Mouse (Mus musculus) ES-E14 (cell line): ENCODE results near the gene Pigu. TPM values are rescaled to one million over a fixed set of nuclear protein-coding genes. Genes with fewer than 3 reads are reported as not detected.

Source experiments
- DNase-seq: peaks from one replicate; pipeline ENCODE4 v3.0.0-alpha.2; 2013; ENCODE audit warnings: low read depth, low spot score
- H3K27ac ChIP-seq: 2 replicates; pipeline ENCODE4 v1.5.1; 2012; ENCODE audit warnings: low read depth, mild to moderate bottlenecking, low read length, moderate library complexity, mixed read lengths; ENCODE audit not compliant: poor library complexity, insufficient read depth, severe bottlenecking
- H3K36me3 ChIP-seq: 2 replicates; pipeline ENCODE4 v1.6.1; 2012; ENCODE audit warnings: mild to moderate bottlenecking, low read length, moderate library complexity, mixed read lengths; ENCODE audit not compliant: control insufficient read depth, poor library complexity, insufficient read depth, severe bottlenecking
- H3K4me1 ChIP-seq, 2 experiments: fragments of 150-350 bp in 1 of 2; sonication (generic) in 1 of 2; 2 replicates each; pipeline ENCODE4 v1.6.1; 2012; ENCODE audit warnings: low read length in 2 of 2, mild to moderate bottlenecking in 1 of 2, mixed read lengths in 1 of 2; ENCODE audit not compliant: control insufficient read depth in 2 of 2, insufficient read depth in 2 of 2, poor library complexity in 1 of 2
- H3K4me3 ChIP-seq, 2 experiments: fragments of 150-350 bp in 1 of 2; sonication (generic) in 1 of 2; 2 replicates each; pipeline ENCODE4 v1.5.1; 2012; ENCODE audit warnings: low read length in 2 of 2, low read depth in 1 of 2, mild to moderate bottlenecking in 1 of 2, mixed read lengths in 1 of 2; ENCODE audit not compliant: insufficient read depth in 1 of 2, poor library complexity in 1 of 2, severe bottlenecking in 1 of 2
- H3K9ac ChIP-seq: 2 replicates; pipeline ENCODE4 v1.6.1; 2012; ENCODE audit warnings: low read depth, mild to moderate bottlenecking, low read length, mixed read lengths; ENCODE audit not compliant: poor library complexity, insufficient read depth, severe bottlenecking
- H3K9me3 ChIP-seq: fragments of 150-350 bp; sonication (generic); 2 replicates; pipeline ENCODE4 v1.6.1; 2012; ENCODE audit warnings: low read depth, mild to moderate bottlenecking, low read length; ENCODE audit not compliant: control insufficient read depth, insufficient read depth
- CHD2 ChIP-seq: IDR thresholded peaks from 2 replicates; pipeline ENCODE4 v1.6.1; 2014; ENCODE audit warnings: mild to moderate bottlenecking, low read depth, low read length, inconsistent platforms
- HCFC1 ChIP-seq: IDR thresholded peaks from 2 replicates; pipeline ENCODE4 v1.6.1; 2012; ENCODE audit warnings: low read length, inconsistent platforms, borderline replicate concordance; ENCODE audit not compliant: insufficient read depth
- MAFK ChIP-seq: IDR thresholded peaks from 2 replicates; pipeline ENCODE4 v1.6.1; 2014; ENCODE audit warnings: mild to moderate bottlenecking, low read depth, low read length, inconsistent platforms; ENCODE audit not compliant: insufficient read depth
- ZC3H11A ChIP-seq: IDR thresholded peaks from 2 replicates; pipeline ENCODE4 v1.6.1; 2012; ENCODE audit warnings: low read depth, mild to moderate bottlenecking, inconsistent platforms, low read length, borderline replicate concordance
- ZNF384 ChIP-seq: IDR thresholded peaks from 2 replicates; pipeline ENCODE4 v1.6.1; 2012; ENCODE audit warnings: low read depth, low read length, inconsistent platforms
- in situ Hi-C, 2 experiments: fragments of 600-800 bp; cut with MboI; formaldehyde crosslinking; loops; one replicate each; pipeline ENCODE4 v1.15.1; 2025; ENCODE audit warnings: low sequenced_read_pairs in 2 of 2, inconsistent platforms in 1 of 2; ENCODE audit not compliant: unreplicated experiment in 2 of 2
- total RNA-seq: library from RNA; depleted of rRNA; stranded (reverse); fragments of 300-350 nt; gene quantifications from 2 replicates; pipeline ENCODE4 v1.2.3, GENCODE M21; 2012

Pigu gene
- total RNA-seq, 1 experiment = 26.3 TPM

GRCm38 (mm10) chr2:155313671-155314070 lies 43.6 kb downstream of the Pigu start:
- Histone ChIP-seq H3K36me3 (peaks cover 2% of the 10 kb centered on the region), H3K27ac (no peak overlapping the region), H3K4me1 (no peaks in the 10 kb centered on the region), H3K9me3 (0 out of 2 replicates have a peak, but pooled peaks cover 3% of the 10 kb centered on the region), H3K9ac (no peak overlapping the region), H3K4me3 (no peak overlapping the region)
- in situ Hi-C loops = no loop called here
- TF ChIP-seq HCFC1 (no peak), ZC3H11A (no peak), ZNF384 (no peak), CHD2 (no peak), MAFK (no peak)
- DNase-seq = no peak

GRCm38 (mm10) chr2:155308936-155309592 lies 48.2 kb downstream of the Pigu start:
- H3K27ac ChIP-seq = no peak overlapping the region
- H3K9me3 ChIP-seq = 0 out of 2 replicates have a peak, but pooled peaks cover 3% of the 10 kb centered on the region
- H3K36me3 ChIP-seq = peaks cover 2% of the 10 kb centered on the region
- no peak overlapping the region for H3K9ac ChIP-seq
- in situ Hi-C loops = no loop called here
- H3K4me1 ChIP-seq = no peaks in the 10 kb centered on the region
- DNase-seq = peak; percentile 22
- H3K4me3 ChIP-seq = no peak overlapping the region
- no peak for TF ChIP-seq HCFC1

GRCm38 (mm10) chr2:155299563-155299962 lies 57.7 kb downstream of the Pigu start:
- no peak overlapping the region for H3K27ac ChIP-seq

GRCm38 (mm10) chr2:155295453-155295852 lies 61.8 kb downstream of the Pigu start:
- H3K27ac ChIP-seq = no peak overlapping the region
- in situ Hi-C loops = no loop called here
- no peaks in the 10 kb centered on the region for H3K4me1 ChIP-seq
- no peak overlapping the region for H3K4me3 ChIP-seq
- H3K9ac ChIP-seq = no peak overlapping the region
- H3K36me3 ChIP-seq = peaks cover 11% of the 10 kb centered on the region
- TF ChIP-seq HCFC1 (no peak), CHD2 (no peak), MAFK (no peak), ZNF384 (no peak), ZC3H11A (no peak)
- DNase-seq = no peak
- no peaks in the 10 kb centered on the region for H3K9me3 ChIP-seq

More at GRCm38 (mm10) chr2:155299563-155299962, 57.7 kb downstream of the Pigu start:
- Histone ChIP-seq H3K9me3 (no peaks in the 10 kb centered on the region), H3K36me3 (peaks cover 9% of the 10 kb centered on the region), H3K4me3 (no peak overlapping the region), H3K4me1 (no peaks in the 10 kb centered on the region), H3K9ac (no peak overlapping the region)
- in situ Hi-C loops = no loop called here
- DNase-seq = no peak
- TF ChIP-seq CHD2 (no peak), ZNF384 (no peak), MAFK (no peak), ZC3H11A (no peak), HCFC1 (no peak)

- TF ChIP-seq ZC3H11A (no peak), ZNF384 (no peak), HCFC1 (no peak), CHD2 (no peak), MAFK (no peak)
- in situ Hi-C loops = no loop called here
- H3K9me3 ChIP-seq = no peaks in the 10 kb centered on the region
- no peak for DNase-seq
- no peak overlapping the region for H3K27ac ChIP-seq
- peaks cover 11% of the 10 kb centered on the region for H3K36me3 ChIP-seq
- no peaks in the 10 kb centered on the region for H3K4me1 ChIP-seq
- no peak overlapping the region for H3K9ac ChIP-seq
- H3K4me3 ChIP-seq = no peak overlapping the region
Observed at GRCm38 (mm10) chr2:155293946-155294345, 63.3 kb downstream of the Pigu start.
